Mouse (Mus musculus): ENCODE data around the gene Ddn.

DNA sequence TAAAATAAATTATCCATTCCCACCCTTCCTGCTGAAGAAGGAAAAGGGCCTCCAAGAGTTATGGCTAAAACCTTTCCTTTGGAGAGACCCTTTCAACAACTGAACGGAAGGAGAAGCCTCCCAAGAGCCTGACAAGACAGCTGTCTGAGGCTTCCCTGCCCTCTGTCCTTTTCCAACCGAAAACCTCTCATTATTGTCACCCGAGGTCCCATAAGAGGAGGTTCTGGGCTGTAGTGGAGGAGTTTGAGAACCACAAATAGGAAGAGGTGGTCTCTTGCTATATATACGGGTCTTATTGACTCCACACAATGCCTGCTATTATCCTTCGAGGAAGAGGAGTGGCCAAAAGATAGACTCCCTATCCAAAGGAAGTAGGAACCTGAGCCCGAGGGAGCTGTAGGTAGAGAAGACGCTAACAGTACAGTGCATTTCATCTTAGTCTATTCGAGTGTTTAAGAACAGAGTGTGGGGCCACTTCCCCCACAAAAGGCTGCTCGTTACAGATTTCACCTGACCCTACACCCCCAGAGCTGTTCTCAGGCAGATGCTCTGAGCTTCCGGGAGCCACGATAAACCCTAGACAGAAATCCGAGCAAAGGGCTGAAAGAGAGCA lies 37.4 kb downstream of the Ddn start:
- no peak for TF ChIP-seq CTCF (IDR thresholded peaks at IDR 0.05; ENCODE audit: borderline replicate concordance, insufficient read depth, low read depth, low read length)
- no peak for TF ChIP-seq POLR2A (IDR thresholded peaks at IDR 0.05; ENCODE audit: borderline replicate concordance, insufficient read depth, low read length)
